Mouse (Mus musculus): Measurements from ENCODE around the gene Fam71e1. TPM values are rescaled to one million over a fixed set of nuclear protein-coding genes. Genes with fewer than 3 reads are reported as not detected.
A peak's percentile ranks its signal among the peaks of the same experiment; 100 is the strongest.

Fam71e1 gene
- polyA plus RNA-seq, 1 experiment from 2014 or later, result 28.9 TPM

DNA sequence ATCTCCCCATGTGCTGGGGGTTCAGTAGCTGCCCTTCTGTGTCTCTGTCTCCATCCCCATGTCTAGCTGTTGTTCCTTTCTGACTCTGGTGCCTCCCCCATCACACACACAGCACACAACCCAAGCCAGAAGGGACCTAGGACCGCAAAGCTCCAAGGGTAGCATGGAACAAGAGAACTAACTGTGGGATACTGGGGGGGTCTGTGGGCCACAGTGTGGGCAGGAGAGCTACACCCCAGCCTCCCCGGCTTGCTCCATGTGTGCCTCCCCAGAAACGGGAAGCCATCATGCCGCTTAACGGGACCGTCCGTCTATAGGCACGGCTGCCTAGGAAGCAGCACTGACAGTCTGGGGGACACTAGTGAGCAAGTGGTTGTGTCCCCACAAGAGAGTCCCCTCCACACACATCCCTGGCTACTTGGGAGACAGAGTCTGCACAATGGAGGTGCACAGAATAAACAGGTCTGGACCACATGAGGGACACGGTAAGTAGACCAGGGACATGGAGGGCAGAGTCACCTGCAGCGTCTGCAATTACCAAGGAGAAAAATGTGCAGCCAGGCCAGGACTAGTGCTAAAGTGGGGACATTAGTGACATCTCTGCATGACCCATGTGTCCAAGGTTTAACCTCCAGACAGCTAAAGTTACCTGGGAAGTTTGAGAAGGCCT lies 32.7 kb upstream of the Fam71e1 start:
- H3K36me3 ChIP-seq (ENCODE audit: control insufficient read depth, insufficient read depth), result peaks cover 27% of the 10 kb centered on the region
- H3K9ac ChIP-seq (replicated peaks; ENCODE audit: low read depth, low read length), result 0 out of 2 replicates have a peak overlapping the region, but pooled peaks have one; percentile 29
- no peak overlapping the region for H3K4me2 ChIP-seq (ENCODE audit: low read length)
- 80% methylated on average over 10 of the region's 10 CpGs for WGBS
- H3K27me3 ChIP-seq (replicated peaks; ENCODE audit: control insufficient read depth, insufficient read depth, low read length), result no peaks in the 10 kb centered on the region
- ATAC-seq, result no peak
- no peak overlapping the region for H3K4me3 ChIP-seq (replicated peaks; ENCODE audit: low read length)
- no peaks in the 10 kb centered on the region for H3K9me3 ChIP-seq (ENCODE audit: control insufficient read depth, low read length)
- H3K27ac ChIP-seq (ENCODE audit: low read length), result peak overlapping the region; percentile 82
- H3K4me1 ChIP-seq (replicated peaks; ENCODE audit: control insufficient read depth, insufficient read depth, low read length), result peaks cover 37% of the 10 kb centered on the region

DNA sequence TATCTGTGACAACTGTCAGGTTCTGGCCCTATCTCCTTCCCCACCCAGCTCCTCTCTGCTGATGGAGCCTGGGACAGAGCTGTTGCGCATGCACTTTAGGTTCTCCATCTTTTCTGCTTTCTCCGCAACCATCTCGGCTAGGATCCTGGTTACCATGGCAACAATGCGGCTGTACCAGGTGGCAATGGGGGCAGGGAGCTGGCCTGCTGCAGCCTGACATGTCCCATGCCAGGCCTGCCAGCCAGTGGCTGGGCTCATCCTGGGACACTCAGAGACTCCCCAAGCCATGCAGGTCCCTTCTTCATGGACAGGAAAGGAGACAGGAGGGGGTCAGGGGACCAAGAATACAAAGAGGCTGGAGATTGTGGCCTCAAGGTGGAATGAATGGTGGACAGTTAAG lies 31.9 kb upstream of the Fam71e1 start:
- Histone ChIP-seq H3K36me3 (ENCODE audit: control insufficient read depth, insufficient read depth) (peaks cover 26% of the 10 kb centered on the region), H3K27me3 (replicated peaks; ENCODE audit: control insufficient read depth, insufficient read depth, low read length) (no peaks in the 10 kb centered on the region), H3K4me3 (replicated peaks; ENCODE audit: low read length) (no peak overlapping the region), H3K4me2 (ENCODE audit: low read length) (peak overlapping the region; percentile 13; the same call in 1 of the 2 replicates), H3K9ac (replicated peaks; ENCODE audit: low read depth, low read length) (peak overlapping the region; percentile 29), H3K27ac (ENCODE audit: low read length) (peak overlapping the region; percentile 82), H3K4me1 (replicated peaks; ENCODE audit: control insufficient read depth, insufficient read depth, low read length) (peaks cover 44% of the 10 kb centered on the region), H3K9me3 (ENCODE audit: control insufficient read depth, low read length) (no peaks in the 10 kb centered on the region)
- WGBS, result 6% methylated on average over 4 of the region's 4 CpGs
- ATAC-seq, result no peak

DNA sequence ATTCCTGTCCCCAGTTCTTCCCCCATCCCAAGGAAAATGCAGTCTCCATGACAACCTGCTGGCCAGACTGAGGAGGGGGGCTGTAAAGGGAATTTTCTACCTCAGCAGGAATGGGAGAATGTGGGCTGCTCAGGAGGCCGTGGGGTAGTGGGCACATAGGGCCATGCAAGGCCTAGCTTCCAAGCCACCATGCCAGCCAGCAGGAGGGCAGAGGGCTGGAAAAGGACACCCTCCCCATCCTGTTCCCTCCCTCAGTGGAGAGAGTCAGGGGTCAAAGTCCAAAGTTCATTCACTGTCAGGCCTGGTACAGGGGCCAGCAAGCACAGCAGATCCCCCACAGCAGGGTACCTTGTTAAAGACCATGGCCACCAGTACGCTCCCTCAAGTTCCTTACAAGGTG lies 31.3 kb upstream of the Fam71e1 start, which contains the start of gene Aspdh:
TSS of gene Aspdh (plus strand) at position 281 of the 400 bp plus-strand sequence.
- Histone ChIP-seq H3K27ac (ENCODE audit: low read length) (peak within 1 kb of the TSS; percentile 82), H3K4me1 (replicated peaks; ENCODE audit: control insufficient read depth, insufficient read depth, low read length) (peaks cover 46% of the 10 kb centered on the region), H3K4me3 (replicated peaks; ENCODE audit: low read length) (no peak within 1 kb of the TSS), H3K9ac (replicated peaks; ENCODE audit: low read depth, low read length) (peak within 1 kb of the TSS; percentile 29), H3K9me3 (ENCODE audit: control insufficient read depth, low read length) (no peaks in the 10 kb centered on the region), H3K36me3 (ENCODE audit: control insufficient read depth, insufficient read depth) (peaks cover 26% of the 10 kb centered on the region), H3K27me3 (replicated peaks; ENCODE audit: control insufficient read depth, insufficient read depth, low read length) (no peaks in the 10 kb centered on the region), H3K4me2 (ENCODE audit: low read length) (peak within 1 kb of the TSS; percentile 13; the same call in 1 of the 2 replicates)
- ATAC-seq, result no peak
- 43% methylated on average over 2 of the region's 2 CpGs for WGBS

DNA sequence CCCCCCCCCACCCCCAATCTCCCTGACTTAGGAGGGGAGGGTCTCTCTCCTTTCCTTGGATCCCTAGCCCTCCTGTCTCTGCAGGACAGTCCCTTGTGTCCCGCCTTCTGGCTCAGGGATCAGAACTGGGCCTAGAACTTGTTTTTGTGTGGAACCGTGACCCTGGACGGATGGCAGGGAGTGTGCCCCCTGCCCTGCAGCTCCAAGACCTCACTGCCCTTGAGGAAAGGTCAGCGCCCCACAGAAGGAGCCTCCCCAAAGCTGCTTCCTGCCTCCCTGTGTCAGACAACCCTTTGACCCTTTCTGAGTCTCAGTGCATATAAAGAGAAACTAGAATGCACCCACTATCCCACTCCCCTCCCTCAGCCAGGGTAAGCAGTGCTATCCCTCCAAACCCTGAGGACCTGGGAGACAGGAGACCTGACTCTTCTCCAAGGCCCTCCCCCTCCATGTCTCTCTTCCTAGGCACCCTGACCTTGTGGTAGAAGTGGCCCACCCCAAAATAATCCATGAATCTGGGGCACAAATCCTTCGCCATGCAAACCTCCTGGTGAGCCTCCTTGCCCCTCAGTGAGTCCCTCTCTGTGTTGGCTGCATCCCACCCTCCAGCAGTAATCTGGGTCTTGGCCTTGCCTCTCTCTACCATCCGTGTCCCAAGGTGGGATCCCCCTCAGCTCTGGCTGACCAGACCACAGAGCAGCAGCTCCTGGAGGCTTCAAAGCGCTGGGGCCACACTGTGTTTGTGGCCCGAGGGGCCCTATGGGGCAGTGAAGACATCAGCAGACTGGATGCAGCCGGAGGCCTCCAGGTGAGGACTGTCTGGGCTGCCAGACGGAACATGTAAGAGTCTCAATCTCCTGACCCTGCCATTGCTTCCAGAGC lies 30.1 kb upstream of the Fam71e1 start:
- ATAC-seq, result no peak
- no peak overlapping the region for H3K4me3 ChIP-seq (replicated peaks; ENCODE audit: low read length)
- no peaks in the 10 kb centered on the region for H3K9me3 ChIP-seq (ENCODE audit: control insufficient read depth, low read length)
- 77% methylated on average over 10 of the region's 10 CpGs for WGBS
- H3K27me3 ChIP-seq (replicated peaks; ENCODE audit: control insufficient read depth, insufficient read depth, low read length), result no peaks in the 10 kb centered on the region
- peaks cover 20% of the 10 kb centered on the region for H3K36me3 ChIP-seq (ENCODE audit: control insufficient read depth, insufficient read depth)
- H3K4me2 ChIP-seq (ENCODE audit: low read length), result no peak overlapping the region
- H3K4me1 ChIP-seq (replicated peaks; ENCODE audit: control insufficient read depth, insufficient read depth, low read length), result peaks cover 46% of the 10 kb centered on the region
- H3K9ac ChIP-seq (replicated peaks; ENCODE audit: low read depth, low read length), result no peak overlapping the region
- H3K27ac ChIP-seq (ENCODE audit: low read length), result peak overlapping the region; percentile 28

DNA sequence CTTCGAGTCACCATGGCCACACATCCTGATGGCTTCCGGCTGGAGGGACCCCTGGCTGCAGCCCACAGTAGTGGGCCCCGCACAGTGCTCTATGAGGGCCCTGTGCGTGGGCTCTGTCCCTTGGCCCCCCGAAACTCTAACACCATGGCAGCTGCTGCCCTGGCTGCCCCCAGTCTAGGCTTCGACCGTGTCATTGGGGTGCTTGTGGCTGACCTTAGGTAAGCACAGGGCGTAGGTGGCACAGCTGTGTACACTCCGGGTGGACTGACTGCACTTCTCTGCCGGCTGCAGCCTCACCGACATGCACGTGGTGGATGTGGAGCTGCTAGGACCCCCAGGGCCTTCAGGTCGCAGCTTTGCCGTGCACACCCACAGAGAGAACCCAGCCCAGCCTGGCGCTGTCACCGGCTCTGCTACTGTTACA lies 29.5 kb upstream of the Fam71e1 start:
- no peak overlapping the region for H3K9ac ChIP-seq (replicated peaks; ENCODE audit: low read depth, low read length)
- peaks cover 14% of the 10 kb centered on the region; the same call in 1 of the 2 replicates for H3K36me3 ChIP-seq (ENCODE audit: control insufficient read depth, insufficient read depth)
- H3K27ac ChIP-seq (ENCODE audit: low read length), result peak overlapping the region; percentile 76
- H3K4me1 ChIP-seq (replicated peaks; ENCODE audit: control insufficient read depth, insufficient read depth, low read length), result peaks cover 46% of the 10 kb centered on the region
- H3K4me2 ChIP-seq (ENCODE audit: low read length), result no peak overlapping the region
- H3K4me3 ChIP-seq (replicated peaks; ENCODE audit: low read length), result no peak overlapping the region
- ATAC-seq, result no peak
- no peaks in the 10 kb centered on the region for H3K9me3 ChIP-seq (ENCODE audit: control insufficient read depth, low read length)
- no peaks in the 10 kb centered on the region for H3K27me3 ChIP-seq (replicated peaks; ENCODE audit: control insufficient read depth, insufficient read depth, low read length)
- WGBS, result 79% methylated on average over 16 of the region's 16 CpGs

DNA sequence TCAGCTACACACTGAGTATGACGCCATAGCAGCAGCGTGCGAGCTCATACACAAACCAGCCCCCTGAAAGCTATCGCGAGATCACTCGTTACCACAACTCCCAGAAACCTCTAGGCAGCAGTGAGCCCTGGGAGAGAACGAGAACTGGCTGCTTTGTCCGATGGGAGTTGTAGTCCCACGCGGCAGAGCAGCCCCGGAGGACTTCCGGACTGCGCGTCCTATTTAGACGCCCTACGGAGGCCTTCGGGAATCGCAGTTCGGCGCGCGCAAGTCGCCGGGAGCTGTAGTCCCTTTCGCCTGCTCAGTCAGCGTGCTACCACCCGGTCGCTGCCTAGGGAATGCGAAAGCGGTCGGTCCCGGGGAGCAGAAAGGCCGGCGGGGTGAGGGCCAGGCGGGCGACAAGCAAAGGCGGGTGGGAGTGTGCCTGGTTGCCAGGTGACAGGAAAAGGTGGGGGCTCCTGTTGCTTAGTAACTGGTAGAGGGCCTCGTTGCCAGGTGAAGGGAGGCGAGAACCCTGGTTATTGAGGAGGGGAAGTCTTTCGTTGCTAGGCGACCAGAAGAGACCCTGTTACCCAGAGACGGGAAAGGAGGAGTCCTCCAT lies 28.5 kb upstream of the Fam71e1 start, which contains the start of gene Josd2:
TSS of gene Josd2 (plus strand) at position 170 of the 601 bp plus-strand sequence.
- under 1% methylated on average over 42 of the region's 42 CpGs for WGBS

DNA sequence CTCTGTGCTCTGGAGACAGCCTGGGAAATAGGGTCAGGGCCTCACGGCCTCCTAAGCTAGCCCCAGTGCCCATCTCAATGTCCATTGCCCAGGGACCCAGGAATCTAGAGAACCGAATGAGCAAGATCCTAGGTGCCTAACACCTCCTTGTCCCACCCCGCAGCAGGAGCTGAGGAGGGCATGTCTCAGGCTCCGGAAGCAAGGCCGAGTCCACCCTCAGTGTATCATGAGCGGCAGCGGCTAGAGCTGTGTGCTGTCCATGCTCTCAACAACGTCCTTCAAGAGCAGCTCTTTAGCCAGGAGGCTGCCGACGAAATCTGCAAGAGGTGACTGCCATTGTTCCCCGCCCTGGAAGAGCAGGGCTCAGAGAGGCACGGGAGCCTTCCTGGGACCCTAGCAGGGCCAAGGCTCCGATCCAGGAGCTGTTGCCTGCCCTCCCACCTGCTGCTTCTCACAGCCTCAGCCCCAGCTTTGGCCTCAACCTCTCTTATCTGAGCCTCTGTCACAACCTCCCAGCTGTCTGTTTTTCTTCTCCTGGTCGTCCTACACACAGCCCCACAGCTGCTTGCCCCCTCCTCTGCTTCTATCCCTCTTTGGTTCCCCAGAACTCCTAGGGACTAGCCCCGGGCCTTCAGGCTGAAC lies 27.6 kb upstream of the Fam71e1 start:
- Histone ChIP-seq H3K4me1 (replicated peaks; ENCODE audit: control insufficient read depth, insufficient read depth, low read length) (peaks cover 39% of the 10 kb centered on the region), H3K9me3 (ENCODE audit: control insufficient read depth, low read length) (no peaks in the 10 kb centered on the region), H3K27me3 (replicated peaks; ENCODE audit: control insufficient read depth, insufficient read depth, low read length) (no peaks in the 10 kb centered on the region), H3K36me3 (ENCODE audit: control insufficient read depth, insufficient read depth) (no peaks in the 10 kb centered on the region), H3K4me2 (ENCODE audit: low read length) (peak overlapping the region; percentile 72), H3K27ac (ENCODE audit: low read length) (peak overlapping the region; percentile 94), H3K9ac (replicated peaks; ENCODE audit: low read depth, low read length) (peak overlapping the region; percentile 76), H3K4me3 (replicated peaks; ENCODE audit: low read length) (peak overlapping the region; percentile 76)
- 54% methylated on average over 15 of the region's 15 CpGs for WGBS
- no peak for ATAC-seq

More for the DNA sequence above, 28.5 kb upstream of the Fam71e1 start, which contains the start of gene Josd2:
- H3K36me3 ChIP-seq (ENCODE audit: control insufficient read depth, insufficient read depth), result peaks cover 7% of the 10 kb centered on the region; the same call in 1 of the 2 replicates
- H3K9ac ChIP-seq (replicated peaks; ENCODE audit: low read depth, low read length), result peak within 1 kb of the TSS; percentile 76
- peak within 1 kb of the TSS; percentile 72 for H3K4me2 ChIP-seq (ENCODE audit: low read length)
- H3K27me3 ChIP-seq (replicated peaks; ENCODE audit: control insufficient read depth, insufficient read depth, low read length), result no peaks in the 10 kb centered on the region
- H3K4me1 ChIP-seq (replicated peaks; ENCODE audit: control insufficient read depth, insufficient read depth, low read length), result peaks cover 41% of the 10 kb centered on the region
- peak within 1 kb of the TSS; percentile 94 for H3K27ac ChIP-seq (ENCODE audit: low read length)
- H3K4me3 ChIP-seq (replicated peaks; ENCODE audit: low read length), result peak within 1 kb of the TSS; percentile 76
- peak; percentile 95 for ATAC-seq
- H3K9me3 ChIP-seq (ENCODE audit: control insufficient read depth, low read length), result no peaks in the 10 kb centered on the region

DNA sequence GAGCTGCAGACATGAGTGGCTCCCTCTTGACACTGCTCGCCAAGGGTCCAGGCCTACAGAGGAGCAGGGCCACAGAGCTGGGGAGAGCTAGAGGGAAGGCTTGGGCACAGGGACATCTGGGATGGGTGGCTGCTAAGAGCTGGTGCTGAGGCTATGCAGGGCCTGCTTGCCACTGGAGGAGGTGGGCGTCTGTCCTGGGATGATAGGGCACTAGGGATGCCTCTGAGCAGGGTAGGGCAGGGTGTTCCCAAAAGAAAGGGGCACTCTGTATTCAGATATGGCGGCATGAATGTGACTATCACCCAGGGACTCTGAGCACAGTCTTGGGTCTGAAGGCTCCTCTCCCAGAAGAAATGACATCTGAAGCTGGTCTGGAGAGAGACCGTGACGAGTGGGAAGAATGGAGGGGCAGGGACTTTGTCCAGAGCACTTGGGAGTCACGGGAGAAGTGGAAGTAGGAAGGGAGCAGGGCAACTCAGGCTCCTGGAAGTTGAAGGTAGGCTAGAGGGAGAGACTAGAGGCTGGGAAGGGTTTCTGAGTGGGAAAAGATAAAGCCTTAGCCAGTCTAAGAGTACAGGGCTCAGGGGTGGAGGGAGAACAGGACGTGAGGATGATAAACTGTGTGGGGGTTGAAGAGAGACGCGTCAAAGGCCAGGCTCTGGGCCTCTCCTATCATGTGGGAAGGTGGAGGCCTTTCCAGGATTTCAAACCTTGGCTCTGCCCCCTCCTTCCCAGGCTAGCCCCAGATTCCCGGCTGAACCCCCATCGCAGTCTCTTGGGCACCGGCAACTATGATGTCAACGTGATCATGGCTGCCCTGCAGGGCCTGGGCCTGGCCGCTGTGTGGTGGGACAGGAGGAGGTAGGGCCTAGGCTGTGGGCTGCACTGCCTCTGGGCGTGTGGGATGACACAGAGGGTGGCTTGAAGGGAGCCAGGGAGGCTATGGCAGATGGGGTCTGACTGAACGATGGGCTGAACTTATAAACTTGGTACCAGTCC lies 26.4 kb upstream of the Fam71e1 start:
- H3K36me3 ChIP-seq (ENCODE audit: control insufficient read depth, insufficient read depth), result no peaks in the 10 kb centered on the region
- no peak overlapping the region for H3K4me2 ChIP-seq (ENCODE audit: low read length)
- no peaks in the 10 kb centered on the region for H3K9me3 ChIP-seq (ENCODE audit: control insufficient read depth, low read length)
- no peak overlapping the region for H3K4me3 ChIP-seq (replicated peaks; ENCODE audit: low read length)
- no peak for ATAC-seq
- peaks cover 39% of the 10 kb centered on the region for H3K4me1 ChIP-seq (replicated peaks; ENCODE audit: control insufficient read depth, insufficient read depth, low read length)
- H3K9ac ChIP-seq (replicated peaks; ENCODE audit: low read depth, low read length), result no peak overlapping the region
- H3K27me3 ChIP-seq (replicated peaks; ENCODE audit: control insufficient read depth, insufficient read depth, low read length), result no peaks in the 10 kb centered on the region
- no peak overlapping the region; the same call in 1 of the 2 replicates for H3K27ac ChIP-seq (ENCODE audit: low read length)
- WGBS, result 89% methylated on average over 16 of the region's 16 CpGs

All from forebrain, embryonic 16.5 days (tissue).